Mouse (Mus musculus) hindbrain, embryonic 12.5 days (tissue): ENCODE measurements at regions not wholly inside any gene's neighbourhood (a gene's known extent, or its start where the extent isn't known, plus 50 kb on each side); places are given as distances from the start of the nearest gene placed in this dataset.

Experiments used
- ATAC-seq: fragments of 200-750 bp; cut with Nextera tagmentation; 2 replicates; pipeline ENCODE4 v1.8.0; 2017; ENCODE audit warnings: moderate TSS enrichment; ENCODE audit not compliant: low FRiP score
- H3K27ac ChIP-seq: fragments of 300-500 bp; sonication (generic); 2 replicates; pipeline ENCODE4 v1.5.1; 2016; ENCODE audit warnings: mild to moderate bottlenecking
- H3K27me3 ChIP-seq: fragments of 300-500 bp; sonication (generic); 2 replicates; pipeline ENCODE4 v1.6.1; 2016; ENCODE audit warnings: mild to moderate bottlenecking
- H3K36me3 ChIP-seq: fragments of 300-500 bp; sonication (generic); 2 replicates; pipeline ENCODE4 v1.6.1; 2016; ENCODE audit warnings: mild to moderate bottlenecking
- H3K4me1 ChIP-seq: fragments of 300-500 bp; sonication (generic); 2 replicates; pipeline ENCODE4 v1.6.1; 2016
- H3K4me2 ChIP-seq: fragments of 300-500 bp; sonication (generic); replicated peaks from 2 replicates; pipeline ENCODE4 v1.6.1; 2016; ENCODE audit warnings: mild to moderate bottlenecking
- H3K4me3 ChIP-seq: fragments of 300-500 bp; sonication (generic); 2 replicates; pipeline ENCODE4 v1.5.1; 2016; ENCODE audit warnings: mild to moderate bottlenecking
- H3K9ac ChIP-seq: fragments of 300-500 bp; sonication (generic); 2 replicates; pipeline ENCODE4 v1.6.1; 2016; ENCODE audit warnings: mild to moderate bottlenecking, moderate library complexity
- H3K9me3 ChIP-seq: fragments of 300-500 bp; sonication (generic); replicated peaks from 2 replicates; pipeline ENCODE4 v1.6.1; 2016; ENCODE audit warnings: mild to moderate bottlenecking
- WGBS: fragments of 180-500 bp; shearing (Covaris S2); methylation state at CpG from one replicate; pipeline ENCODE4 v1.1.7; 2016; 5-methylcytosine and 5-hydroxymethylcytosine counted together

DNA sequence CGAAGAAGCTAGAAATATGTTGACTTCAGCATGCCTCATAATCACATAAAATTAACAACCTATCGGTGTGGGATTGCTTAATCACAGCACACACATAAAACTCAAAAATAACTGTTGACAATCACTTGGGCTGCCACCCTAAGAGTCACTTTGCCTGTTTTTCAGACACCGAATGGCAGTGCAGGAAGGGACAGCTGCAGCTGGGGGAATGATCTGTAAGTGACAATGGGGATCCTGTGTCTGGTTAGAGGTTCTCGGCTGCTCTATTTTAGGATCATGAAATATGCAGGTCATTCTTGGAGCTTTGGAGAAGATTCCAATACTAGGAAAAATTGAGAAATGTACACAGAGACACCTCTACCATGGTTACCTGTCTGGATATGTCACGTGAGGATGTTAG is 54.4 kb upstream of the Tcf12 start:
- no peak for ATAC-seq
- peaks cover 13% of the 10 kb centered on the region for H3K4me1 ChIP-seq
- no peak overlapping the region for H3K4me3 ChIP-seq
- no peak overlapping the region for H3K27ac ChIP-seq
- H3K36me3 ChIP-seq: no peaks in the 10 kb centered on the region
- 83% methylated on average over 5 of the region's 5 CpGs for WGBS
- no peak overlapping the region for H3K9ac ChIP-seq
- H3K9me3 ChIP-seq: no peaks in the 10 kb centered on the region
- H3K4me2 ChIP-seq: no peak overlapping the region
- no peaks in the 10 kb centered on the region for H3K27me3 ChIP-seq

DNA sequence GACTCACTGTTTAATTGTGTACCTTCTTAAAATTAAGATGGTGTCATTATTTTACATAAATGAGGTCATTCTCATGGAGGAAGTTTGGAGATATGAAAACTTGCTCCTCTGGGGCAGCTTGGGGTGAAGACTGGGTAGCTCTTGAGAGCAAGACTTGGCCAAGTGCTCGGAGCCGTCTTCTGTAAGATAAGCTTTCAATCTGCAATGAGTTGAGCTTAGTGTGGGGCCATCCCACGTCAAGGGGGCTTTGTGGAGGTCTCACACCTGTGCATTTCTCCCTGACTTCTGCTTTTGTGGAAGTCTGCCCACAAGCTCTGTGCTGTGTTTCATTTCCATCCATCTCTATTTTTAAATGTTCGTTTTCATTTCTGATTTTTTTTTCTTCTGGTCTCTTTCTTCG is 54.9 kb upstream of the Tcf12 start:
- Histone ChIP-seq H3K36me3 (no peaks in the 10 kb centered on the region), H3K4me3 (no peak overlapping the region), H3K4me2 (no peak overlapping the region), H3K27me3 (no peaks in the 10 kb centered on the region), H3K27ac (no peak overlapping the region), H3K9me3 (no peaks in the 10 kb centered on the region), H3K9ac (no peak overlapping the region), H3K4me1 (peaks cover 13% of the 10 kb centered on the region)
- 85% methylated on average over 5 of the region's 5 CpGs for WGBS
- no peak for ATAC-seq

DNA sequence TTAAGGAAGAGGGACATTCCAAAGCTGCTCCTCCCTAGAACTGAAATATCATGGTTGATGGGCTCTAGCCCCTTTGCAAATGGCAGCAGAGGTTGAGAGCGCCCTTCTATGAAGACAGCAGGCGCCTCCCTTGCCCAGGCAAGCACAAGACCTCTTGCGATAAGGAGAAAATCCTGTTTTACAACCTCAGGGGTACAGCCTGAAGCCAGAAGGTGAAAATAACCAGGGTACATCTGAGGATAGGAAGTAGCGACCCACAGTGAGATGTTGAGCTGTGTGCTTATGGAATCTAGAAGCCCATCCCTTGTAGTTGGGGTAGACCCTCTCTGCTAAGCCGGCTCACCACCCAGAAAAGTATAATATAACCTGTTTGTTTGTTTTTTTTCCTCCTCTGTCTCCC is 57.6 kb upstream of the Tcf12 start:
- ATAC-seq: no peak
- Histone ChIP-seq H3K27me3 (no peaks in the 10 kb centered on the region), H3K9ac (0 out of 2 replicates have a peak overlapping the region, but pooled peaks have one; percentile 49), H3K4me3 (no peak overlapping the region), H3K4me1 (peaks cover 13% of the 10 kb centered on the region), H3K9me3 (no peaks in the 10 kb centered on the region), H3K4me2 (peak overlapping the region; percentile 50), H3K36me3 (no peaks in the 10 kb centered on the region), H3K27ac (no peak overlapping the region)
- 63% methylated on average over 5 of the region's 5 CpGs for WGBS

- no peaks in the 10 kb centered on the region for H3K27me3 ChIP-seq
- peak overlapping the region; percentile 50 for H3K4me2 ChIP-seq
- no peaks in the 10 kb centered on the region for H3K9me3 ChIP-seq
- H3K4me1 ChIP-seq: peaks cover 13% of the 10 kb centered on the region
- H3K4me3 ChIP-seq: peak overlapping the region; percentile 18
- peak; percentile 52; the same call in 1 of the 2 replicates for ATAC-seq
- H3K36me3 ChIP-seq: no peaks in the 10 kb centered on the region
- no peak overlapping the region for H3K27ac ChIP-seq
- peak overlapping the region; percentile 49; the same call in 1 of the 2 replicates for H3K9ac ChIP-seq
- WGBS: 5% methylated on average over 12 of the region's 12 CpGs
These were observed 58.1 kb upstream of the Tcf12 start for GRCm38 (mm10) chr9:72169728-72170188.

GRCm38 (mm10) chr9:72170235-72170634 is 58.6 kb upstream of the Tcf12 start:
- Histone ChIP-seq H3K4me1 (peaks cover 13% of the 10 kb centered on the region), H3K36me3 (no peaks in the 10 kb centered on the region), H3K9me3 (0 out of 2 replicates have a peak, but pooled peaks cover 4% of the 10 kb centered on the region), H3K27ac (peak overlapping the region; percentile 30; the same call in 1 of the 2 replicates), H3K4me2 (peak overlapping the region; percentile 50), H3K9ac (peak overlapping the region; percentile 49; the same call in 1 of the 2 replicates), H3K27me3 (no peaks in the 10 kb centered on the region), H3K4me3 (peak overlapping the region; percentile 18)
- 9% methylated on average over 9 of the region's 9 CpGs for WGBS
- ATAC-seq: no peak; the same call in 1 of the 2 replicates

GRCm38 (mm10) chr9:72172331-72172730 is 60.7 kb upstream of the Tcf12 start:
- Histone ChIP-seq H3K4me1 (peaks cover 13% of the 10 kb centered on the region), H3K9me3 (0 out of 2 replicates have a peak, but pooled peaks cover 5% of the 10 kb centered on the region), H3K9ac (no peak overlapping the region), H3K4me3 (no peak overlapping the region), H3K27me3 (no peaks in the 10 kb centered on the region), H3K36me3 (no peaks in the 10 kb centered on the region), H3K27ac (no peak overlapping the region), H3K4me2 (no peak overlapping the region)
- ATAC-seq: no peak
- WGBS: 96% methylated on average over 1 of the region's 1 CpGs

- WGBS: 84% methylated on average over 6 of the region's 6 CpGs
- H3K27me3 ChIP-seq: no peaks in the 10 kb centered on the region
- H3K27ac ChIP-seq: no peak overlapping the region
- H3K4me2 ChIP-seq: no peak overlapping the region
- no peaks in the 10 kb centered on the region for H3K9me3 ChIP-seq
- no peaks in the 10 kb centered on the region for H3K4me1 ChIP-seq
- H3K9ac ChIP-seq: no peak overlapping the region
- no peaks in the 10 kb centered on the region for H3K36me3 ChIP-seq
- no peak for ATAC-seq
- H3K4me3 ChIP-seq: no peak overlapping the region
These were observed 69.3 kb upstream of the Tcf12 start for GRCm38 (mm10) chr9:72180972-72181371.

DNA sequence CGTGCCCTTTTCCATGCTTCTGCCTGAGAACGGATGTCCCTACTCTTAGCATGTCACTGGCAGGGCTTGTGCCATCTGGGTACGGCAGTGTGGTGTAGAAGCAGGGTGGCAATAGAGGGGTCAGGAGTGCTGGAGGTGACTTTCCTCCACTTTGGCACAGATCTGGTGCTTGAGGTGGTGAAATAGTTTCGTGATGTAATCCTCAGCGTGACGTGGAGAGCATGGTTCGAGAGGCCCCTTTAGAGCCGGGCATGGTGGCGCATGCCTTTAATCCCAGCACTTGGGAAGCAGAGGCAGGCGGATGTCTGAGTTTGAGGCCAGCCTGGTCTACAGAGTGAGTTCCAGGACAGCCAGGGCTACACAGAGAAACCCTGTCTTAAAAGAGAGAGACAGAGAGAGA is 71.7 kb upstream of the Tcf12 start:
- H3K27me3 ChIP-seq: no peaks in the 10 kb centered on the region
- no peaks in the 10 kb centered on the region for H3K9me3 ChIP-seq
- H3K4me1 ChIP-seq: no peaks in the 10 kb centered on the region
- 95% methylated on average over 10 of the region's 10 CpGs for WGBS
- no peak overlapping the region for H3K4me2 ChIP-seq
- ATAC-seq: no peak
- H3K27ac ChIP-seq: no peak overlapping the region
- no peaks in the 10 kb centered on the region for H3K36me3 ChIP-seq
- no peak overlapping the region for H3K9ac ChIP-seq
- H3K4me3 ChIP-seq: no peak overlapping the region

GRCm38 (mm10) chr9:72183925-72184324 is 72.3 kb upstream of the Tcf12 start:
- Histone ChIP-seq H3K9me3 (no peaks in the 10 kb centered on the region), H3K4me2 (no peak overlapping the region), H3K4me1 (no peaks in the 10 kb centered on the region), H3K27me3 (no peaks in the 10 kb centered on the region), H3K27ac (no peak overlapping the region), H3K4me3 (no peak overlapping the region), H3K9ac (no peak overlapping the region), H3K36me3 (no peaks in the 10 kb centered on the region)
- no peak for ATAC-seq
- WGBS: 94% methylated on average over 10 of the region's 10 CpGs

DNA sequence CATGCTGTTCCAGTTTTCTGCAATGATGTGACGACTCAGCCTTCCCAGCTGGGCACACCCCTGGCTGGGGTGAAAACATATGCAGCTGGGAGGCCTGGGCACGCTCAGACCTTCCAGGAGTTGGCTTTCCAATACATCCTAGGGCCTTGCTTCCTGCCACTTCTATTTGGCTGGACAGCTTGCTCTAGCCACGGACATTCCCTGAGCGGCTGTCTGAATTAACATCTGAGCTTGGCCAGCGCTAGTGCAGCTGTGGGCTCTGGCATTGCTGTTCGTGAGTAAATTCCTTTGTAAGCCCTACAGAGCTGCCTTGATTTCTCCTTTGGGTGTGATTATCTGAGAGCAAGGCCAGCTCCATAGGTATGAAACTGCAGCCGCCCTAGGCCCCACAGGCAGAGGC is 78.2 kb upstream of the Tcf12 start:
- Histone ChIP-seq H3K4me2 (no peak overlapping the region), H3K27ac (no peak overlapping the region), H3K4me1 (peaks cover 3% of the 10 kb centered on the region; the same call in 1 of the 2 replicates), H3K36me3 (no peaks in the 10 kb centered on the region), H3K27me3 (no peaks in the 10 kb centered on the region), H3K9ac (no peak overlapping the region), H3K9me3 (no peaks in the 10 kb centered on the region), H3K4me3 (no peak overlapping the region)
- ATAC-seq: no peak
- 82% methylated on average over 7 of the region's 7 CpGs for WGBS

DNA sequence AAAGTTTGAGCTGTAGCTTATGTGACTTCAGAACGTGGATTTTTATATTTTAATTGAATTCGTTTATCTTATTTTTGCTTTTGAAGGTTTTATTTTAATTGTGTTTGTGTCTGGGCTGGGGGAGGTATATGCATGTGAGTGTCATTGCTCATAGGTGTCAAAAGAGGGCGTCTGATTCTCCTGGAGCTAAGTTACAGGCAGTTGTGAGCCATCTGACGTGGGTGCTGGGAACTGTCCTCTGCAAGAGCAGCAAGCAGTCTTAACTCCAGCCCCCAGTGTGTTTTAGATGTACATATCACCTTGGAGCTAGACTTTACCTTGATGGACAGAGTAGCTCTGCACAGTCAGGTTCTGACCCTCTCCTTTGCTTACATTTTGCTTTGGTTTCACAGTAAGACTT is 79.0 kb upstream of the Tcf12 start:
- no peak overlapping the region for H3K27ac ChIP-seq
- no peak overlapping the region for H3K9ac ChIP-seq
- 87% methylated on average over 4 of the region's 4 CpGs for WGBS

GRCm38 (mm10) chr9:72191091-72191490 is 79.4 kb upstream of the Tcf12 start:
- 91% methylated on average over 8 of the region's 8 CpGs for WGBS
- no peak for ATAC-seq
- Histone ChIP-seq H3K36me3 (no peaks in the 10 kb centered on the region), H3K9ac (no peak overlapping the region), H3K9me3 (no peaks in the 10 kb centered on the region), H3K4me3 (no peak overlapping the region), H3K4me1 (peaks cover 3% of the 10 kb centered on the region; the same call in 1 of the 2 replicates), H3K27ac (no peak overlapping the region), H3K4me2 (no peak overlapping the region), H3K27me3 (no peaks in the 10 kb centered on the region)

More for the DNA sequence above, 79.0 kb upstream of the Tcf12 start:
- ATAC-seq: no peak
- Histone ChIP-seq H3K4me1 (peaks cover 3% of the 10 kb centered on the region; the same call in 1 of the 2 replicates), H3K27me3 (no peaks in the 10 kb centered on the region), H3K4me3 (no peak overlapping the region), H3K9me3 (no peaks in the 10 kb centered on the region), H3K36me3 (no peaks in the 10 kb centered on the region), H3K4me2 (no peak overlapping the region)
